ENCODE assay signal across 8 mouse cellular contexts in genomic region chr1:39649691-39650434, GRCm38 (mm10). TPM values are rescaled to one million over a fixed set of nuclear protein-coding genes. Genes with fewer than 3 reads are reported as not detected.
DNase-seq lines count a peak whose midpoint lies in the region; ATAC-seq and TF ChIP-seq lines count a peak whose summit lies in the region.

No protein-coding gene starts in this region.

- H3K9me3 ChIP-seq in lung, embryonic 14.5 days (ENCODE audit: low read depth, low read length): no peaks in the 10 kb centered on the region
- no peaks in the 10 kb centered on the region for H3K9me3 ChIP-seq in hindbrain, embryonic 10.5 days
- H3K9me3 ChIP-seq in limb, embryonic 11.5 days (ENCODE audit: control insufficient read depth, low read length): no peaks in the 10 kb centered on the region

- H3K4me3 ChIP-seq in lung, embryonic 14.5 days (ENCODE audit: low read depth, low read length): peak overlapping the region; percentile 44
- peak overlapping the region; percentile 71 for H3K4me3 ChIP-seq in hindbrain, embryonic 10.5 days
- H3K4me3 ChIP-seq in limb, embryonic 11.5 days (ENCODE audit: low read depth, low read length): peak overlapping the region; percentile 41

- H3K36me3 ChIP-seq in lung, embryonic 14.5 days (ENCODE audit: insufficient read depth): no peaks in the 10 kb centered on the region
- H3K36me3 ChIP-seq in hindbrain, embryonic 10.5 days: no peaks in the 10 kb centered on the region
- H3K36me3 ChIP-seq in limb, embryonic 11.5 days (ENCODE audit: control insufficient read depth, insufficient read depth, low read length): no peaks in the 10 kb centered on the region

- peak; percentile 20 for DNase-seq in adrenal gland, postnatal 10 days
- DNase-seq in adrenal gland, adult 18-20 months (ENCODE audit: low spot score in 2 of 2): no peak
- DNase-seq in lung, embryonic 14.5 days: peak; percentile 25
- DNase-seq in lung, adult 18-20 months: no peak
- no peak for DNase-seq in hindbrain, embryonic 10.5 days (ENCODE audit: low spot score)
- no peak for DNase-seq in limb, embryonic 11.5 days (ENCODE audit: low spot score)
- peak; percentile 88 for DNase-seq in right cerebral cortex, adult 18-20 months
- DNase-seq in urinary bladder, postnatal 10 days (ENCODE audit: low spot score): no peak

- H3K4me2 ChIP-seq in lung, embryonic 14.5 days: peak overlapping the region; percentile 94
- peak overlapping the region; percentile 94 for H3K4me2 ChIP-seq in limb, embryonic 11.5 days (ENCODE audit: low read depth, severe bottlenecking)

- TF ChIP-seq CTCF in lung, embryonic 14.5 days (IDR thresholded peaks at IDR 0.05; ENCODE audit: low read depth): no peak

- H3K9ac ChIP-seq in lung, embryonic 14.5 days: 0 out of 2 replicates have a peak overlapping the region, but pooled peaks have one; percentile 29
- peak overlapping the region; percentile 43; the same call in 1 of the 2 replicates for H3K9ac ChIP-seq in limb, embryonic 11.5 days (ENCODE audit: low read length)

- no peak overlapping the region for H3K27ac ChIP-seq in lung, embryonic 14.5 days (ENCODE audit: low read depth)
- peak overlapping the region; percentile 78; the same call in 1 of the 2 replicates for H3K27ac ChIP-seq in hindbrain, embryonic 10.5 days
- H3K27ac ChIP-seq in limb, embryonic 11.5 days (replicated peaks; ENCODE audit: low read depth, low read length): no peak overlapping the region

- WGBS in lung, embryonic 14.5 days: 16% methylated on average over 17 of the region's 17 CpGs
- 20% methylated on average over 17 of the region's 17 CpGs for WGBS in hindbrain, embryonic 10.5 days
- WGBS in limb, embryonic 11.5 days: 21% methylated on average over 17 of the region's 17 CpGs

- H3K27me3 ChIP-seq in lung, embryonic 14.5 days (ENCODE audit: insufficient read depth, low read length): peaks cover 41% of the 10 kb centered on the region
- peaks cover 51% of the 10 kb centered on the region for H3K27me3 ChIP-seq in hindbrain, embryonic 10.5 days (ENCODE audit: insufficient read depth, poor library complexity, severe bottlenecking)
- peaks cover 29% of the 10 kb centered on the region for H3K27me3 ChIP-seq in limb, embryonic 11.5 days (ENCODE audit: control insufficient read depth, insufficient read depth, low read length)

- ATAC-seq in lung, embryonic 14.5 days (ENCODE audit: insufficient read depth): no peak; the same call in 1 of the 2 replicates
- ATAC-seq in limb, embryonic 11.5 days (ENCODE audit: insufficient number of reproducible peaks, low FRiP score, low TSS enrichment, low read depth): no peak

- peaks cover 3% of the 10 kb centered on the region; the same call in 1 of the 2 replicates for H3K4me1 ChIP-seq in lung, embryonic 14.5 days (ENCODE audit: insufficient read depth)
- peaks cover 15% of the 10 kb centered on the region for H3K4me1 ChIP-seq in hindbrain, embryonic 10.5 days (replicated peaks)
- H3K4me1 ChIP-seq in limb, embryonic 11.5 days (ENCODE audit: control insufficient read depth, insufficient read depth, low read length): peaks cover 5% of the 10 kb centered on the region

RNA-seq across cellular contexts. Expression of gene Creg2, which starts 1.4 kb away (rescaled TPM):
- total RNA-seq in adrenal gland, postnatal 10 days (2021): 1 to 10 TPM in 1 of 2 experiments, under 1 TPM in 1; 0.36 to 1.1 TPM
- total RNA-seq in adrenal gland, adult 18-20 months (2021): under 1 TPM; 0.35 to 0.36 TPM
- 0.05 TPM in 1 of 2 replicates, not detected in the other for polyA plus RNA-seq in lung, embryonic 14.5 days (2014; fragmentation: Nextera tagmentation; extraction: Ambion mirVana)
- 0.35 and 0.78 TPM in 2 replicates for polyA plus RNA-seq in hindbrain, embryonic 10.5 days (2016; fragmentation: Nextera tagmentation; extraction: Ambion mirVana)
- 0.10 TPM in 1 of 2 replicates, not detected in the other for polyA plus RNA-seq in limb, embryonic 11.5 days (2014; fragmentation: Nextera tagmentation; extraction: Ambion mirVana)

Comparison
In these comparisons a context has a peak if more than half of its experiments do, and no peak if none do; other contexts are left out.
1. DNase-seq: peak in adrenal gland, postnatal 10 days (single experiment), lung, embryonic 14.5 days (single experiment) and right cerebral cortex, adult 18-20 months (single experiment); none in adrenal gland, adult 18-20 months (0 of 2), lung, adult 18-20 months (0 of 2), hindbrain, embryonic 10.5 days (single experiment), limb, embryonic 11.5 days (single experiment) and urinary bladder, postnatal 10 days (single experiment).
2. Peak in every context shown above with its lines, with median percentiles within 50 percentile points of each other: H3K4me3 ChIP-seq.